Mouse (Mus musculus) lung, embryonic 16.5 days (tissue): ENCODE results near the gene Erap1. TPM values are rescaled to one million over a fixed set of nuclear protein-coding genes. Genes with fewer than 3 reads are reported as not detected.

ENCODE experiments used
- polyA plus RNA-seq: library from polyadenylated mRNA; unstranded; fragments of >200 nt; fragmentation: Nextera tagmentation; extraction: Ambion mirVana; gene quantifications from 2 replicates; pipeline ENCODE4 v1.2.1, GENCODE M21; 2015

The Erap1 gene
- polyA plus RNA-seq, 1 experiment from 2014 or later = 41.1 TPM

Other genes starting within 250 kb of the Erap1 start
- 6.9 and 7.0 TPM in 2 replicates for gene Zfp72, start 248.7 kb upstream of the Erap1 start, polyA plus RNA-seq
- gene Ftl1-ps1, start 239.9 kb upstream of the Erap1 start, polyA plus RNA-seq = 78.9 and 152 TPM in 2 replicates
- 23.7 TPM in 2 replicates for gene Zfp825, start 145.6 kb upstream of the Erap1 start, polyA plus RNA-seq
- gene Cast, start 169.2 kb downstream of the Erap1 start, polyA plus RNA-seq = 47.1 and 47.8 TPM in 2 replicates